Mouse (Mus musculus) urinary bladder, postnatal 36 days (tissue): Measurements from ENCODE around the gene 2700097O09Rik.
"Not testable (repeated sequence)": the region's sequence is repeated elsewhere in the genome, so short reads cannot be mapped to it uniquely, and the experiment has no call there.

Experiments
- DNase-seq, 2 experiments: peaks; one replicate each; pipeline ENCODE4 v3.0.0; 2022; ENCODE audit warnings: low spot score in 2 of 2, mixed read lengths in 1 of 2

The 2700097O09Rik gene

DNA sequence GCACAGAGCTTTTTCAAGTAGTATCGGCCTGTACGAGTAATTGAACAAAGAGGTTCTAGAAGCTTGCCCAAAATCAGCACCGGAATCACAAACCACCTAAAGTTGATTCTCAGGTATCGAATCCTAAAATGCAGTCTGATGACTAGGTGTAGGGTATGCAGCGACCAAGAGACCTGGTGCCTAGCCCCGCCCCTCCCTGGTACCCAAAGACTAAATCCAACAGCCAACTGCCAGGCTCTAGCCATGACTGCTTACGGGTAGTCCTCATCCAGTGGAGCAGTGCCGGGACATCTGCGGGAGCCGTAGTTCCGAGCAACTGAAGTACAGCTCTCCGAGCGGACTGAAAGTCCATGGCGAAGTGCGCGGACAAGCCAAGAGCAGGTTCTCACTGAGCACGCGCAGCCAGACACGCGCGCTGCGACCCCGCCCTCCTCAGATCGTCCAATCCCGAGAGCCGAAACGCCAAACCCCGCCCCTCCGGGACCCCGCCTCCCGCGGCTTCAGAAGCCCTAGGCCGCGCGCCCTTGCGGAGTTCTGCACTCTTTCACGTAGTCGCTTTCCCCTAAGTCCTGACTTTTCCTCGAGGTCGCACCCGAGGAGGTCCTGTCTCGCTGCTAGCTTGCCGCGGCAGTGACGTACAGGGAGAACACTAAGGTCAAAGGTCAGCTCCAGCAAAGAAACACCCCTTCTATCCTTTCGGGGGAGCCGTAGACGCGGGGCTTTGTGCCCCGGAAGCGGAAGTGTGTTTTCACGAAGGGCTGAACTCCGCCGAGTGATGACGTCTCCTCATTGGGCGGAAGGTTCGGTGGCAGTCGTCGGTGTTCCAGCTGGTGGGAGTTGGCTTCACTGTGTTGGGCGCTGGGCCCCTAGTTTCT, at the start of gene 2700097O09Rik, which contains the start of gene Srp54a:
TSS of gene 2700097O09Rik (minus strand) at position 385 of the 875 bp plus-strand sequence.
TSS of gene Srp54a (plus strand) at position 537 of the 875 bp plus-strand sequence.
- DNase-seq, result peak; percentile 89 to 93

DNA sequence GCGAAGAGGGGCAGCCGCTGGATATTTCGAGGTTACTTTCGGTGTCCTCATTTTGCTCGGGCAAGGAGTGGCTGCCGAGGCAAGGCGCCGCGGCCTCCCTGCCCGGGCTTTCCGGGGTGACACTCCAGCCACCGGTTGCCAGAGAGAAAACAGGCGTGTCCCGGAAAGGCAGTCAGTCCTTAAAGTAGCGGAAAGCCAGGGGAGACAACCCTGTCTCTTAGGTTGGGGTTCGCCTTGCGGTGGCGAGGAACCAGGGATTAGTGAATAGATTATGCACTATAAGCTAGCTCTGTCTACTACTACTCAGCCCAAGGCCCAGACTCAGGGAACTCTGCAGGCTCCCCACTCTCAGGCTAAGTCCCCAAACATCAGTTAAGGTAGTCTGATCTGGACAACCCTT, 44.8 kb upstream of the 2700097O09Rik start:
- DNase-seq, result not testable (repeated sequence)

DNA sequence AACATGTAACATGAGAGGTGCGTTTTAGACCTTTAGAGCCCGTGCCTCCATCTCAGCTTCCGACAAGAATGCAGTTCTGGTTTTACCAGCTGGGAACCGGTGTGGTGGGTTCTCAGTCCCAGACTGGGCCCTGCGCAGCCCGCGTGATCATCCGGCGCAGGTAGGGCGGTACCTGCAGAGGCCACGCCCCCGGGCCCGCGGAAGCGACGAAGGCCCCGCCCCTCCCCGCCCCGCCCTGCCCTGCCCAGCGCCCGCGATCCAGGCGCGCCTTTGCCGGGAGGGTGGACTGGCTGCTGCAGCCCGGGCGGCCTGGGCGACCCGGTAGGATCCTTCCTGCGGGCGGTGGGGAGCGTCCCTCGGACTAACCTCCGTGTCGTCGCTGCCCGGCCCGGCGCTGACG, 44.3 kb upstream of the 2700097O09Rik start, which contains the start of gene Fam177a:
TSS of gene Fam177a (plus strand) at position 228 of the 400 bp plus-strand sequence.
- not testable (repeated sequence) for DNase-seq

DNA sequence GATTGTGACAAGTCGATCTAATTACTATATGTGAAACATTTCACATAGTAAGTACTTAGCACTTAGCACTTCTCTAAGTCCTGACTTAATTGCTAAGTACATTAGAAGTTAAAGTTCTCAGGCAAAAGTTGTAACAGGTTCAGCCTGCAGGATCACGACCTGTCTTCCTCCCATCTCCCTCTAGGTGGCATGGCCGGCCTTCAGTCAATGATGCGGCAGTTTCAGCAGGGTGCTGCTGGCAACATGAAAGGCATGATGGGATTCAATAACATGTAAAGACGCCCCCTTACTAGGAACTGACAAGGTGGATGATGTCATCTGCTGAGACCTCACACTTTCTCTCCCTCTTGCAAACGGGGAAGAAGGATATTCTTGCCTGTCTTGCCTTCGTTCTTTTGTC, 32.7 kb upstream of the 2700097O09Rik start:
- not testable (repeated sequence) for DNase-seq

- not testable (repeated sequence) for DNase-seq
Measured at GRCm38 (mm10) chr12:55092127-55092526, 12.2 kb upstream of the 2700097O09Rik start.

GRCm38 (mm10) chr12:55080601-55080942, 662 bp upstream of the 2700097O09Rik start:
- DNase-seq, result not testable (repeated sequence)

- not testable (repeated sequence) for DNase-seq
Measured at GRCm38 (mm10) chr12:55078706-55079105, 1.2 kb downstream of the 2700097O09Rik start.

- no peak for DNase-seq
Measured at GRCm38 (mm10) chr12:55075296-55075695, 4.6 kb downstream of the 2700097O09Rik start.

DNA sequence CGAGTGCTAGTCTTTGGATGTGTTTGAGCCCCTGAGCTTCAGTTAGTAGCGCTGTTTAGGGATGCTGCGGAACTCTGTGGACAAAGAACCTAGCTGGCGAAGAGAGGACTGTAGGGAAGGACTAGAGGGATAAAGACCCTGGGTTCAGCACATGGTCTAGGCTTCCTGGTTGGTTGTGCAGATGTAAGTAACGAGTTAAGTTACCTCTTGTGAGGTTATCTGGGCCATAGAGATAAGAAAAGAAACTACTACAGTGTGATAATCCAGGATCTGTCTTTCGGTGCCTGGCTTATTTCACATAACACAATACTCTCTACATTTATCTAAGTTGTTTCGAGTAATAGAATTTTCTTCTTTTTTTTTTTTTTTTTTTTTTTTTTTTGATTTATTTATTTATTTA, 6.2 kb downstream of the 2700097O09Rik start:
- DNase-seq, result no peak

- no peak for DNase-seq
Measured at GRCm38 (mm10) chr12:55072495-55072894, 7.4 kb downstream of the 2700097O09Rik start.

DNA sequence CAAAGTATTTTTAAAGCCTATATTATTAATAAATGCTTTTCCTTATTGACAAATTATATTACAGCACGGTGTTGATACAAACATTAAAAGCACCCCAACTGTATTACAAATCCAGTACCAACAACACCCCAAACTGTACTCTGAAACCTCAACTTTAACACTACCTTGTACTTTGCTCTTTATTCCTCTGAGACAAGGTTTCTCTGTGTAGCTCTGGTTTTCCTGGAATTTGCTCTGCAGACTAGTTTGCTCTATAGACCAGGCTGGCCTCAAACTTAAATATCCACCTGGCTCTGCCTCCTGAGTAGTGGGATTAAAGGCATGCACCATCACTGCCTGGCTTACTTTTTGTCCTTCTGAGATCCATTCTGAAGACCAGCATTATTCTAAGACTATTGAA, 17.8 kb downstream of the 2700097O09Rik start:
- no peak for DNase-seq

DNA sequence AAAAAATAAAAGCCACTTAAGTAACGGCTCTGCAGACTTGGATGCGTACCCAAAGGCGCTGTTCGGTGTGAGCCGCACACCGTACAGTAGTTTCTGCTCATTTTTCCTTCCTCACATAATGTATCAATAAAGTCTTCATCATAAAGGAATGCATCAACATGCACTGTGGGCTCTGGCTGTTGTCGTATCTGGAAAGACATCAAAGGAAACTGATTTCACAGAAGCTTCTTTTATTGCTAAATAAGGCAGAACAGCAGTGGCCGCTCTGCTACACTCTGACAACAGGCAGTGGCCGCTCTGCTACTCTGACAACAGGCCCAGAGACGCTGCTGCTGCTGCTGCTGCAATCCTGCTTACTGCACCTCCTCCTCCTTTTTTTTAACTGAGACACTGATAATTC, 18.9 kb downstream of the 2700097O09Rik start:
- no peak for DNase-seq

- DNase-seq, result no peak
Measured at GRCm38 (mm10) chr12:55060212-55060898, 19.6 kb downstream of the 2700097O09Rik start.

DNA sequence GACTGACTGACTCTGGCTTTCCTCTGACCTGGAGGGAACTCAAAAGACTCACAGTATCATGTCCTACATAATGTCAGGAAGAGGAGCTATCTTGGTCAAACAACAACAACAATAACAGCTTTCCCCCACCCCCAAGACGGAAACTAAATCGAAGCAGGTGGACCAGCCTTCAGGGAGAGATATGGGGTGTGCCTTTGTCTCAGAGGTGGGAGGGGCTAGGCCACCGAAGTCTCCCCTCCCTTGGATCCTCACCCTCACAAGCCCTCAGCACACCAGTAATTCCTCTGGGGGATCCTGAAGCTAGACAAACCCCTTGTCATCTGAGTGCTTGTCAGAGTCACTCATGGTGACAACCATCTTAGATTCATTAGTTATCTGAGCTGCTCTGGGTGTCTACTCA, 20.1 kb downstream of the 2700097O09Rik start:
- DNase-seq, result no peak

GRCm38 (mm10) chr12:55058865-55059615, 20.9 kb downstream of the 2700097O09Rik start:
- peak in 1 of 2 experiments; percentile 22 for DNase-seq

- no peak for DNase-seq
Measured at GRCm38 (mm10) chr12:55056703-55057102, 23.2 kb downstream of the 2700097O09Rik start.

DNA sequence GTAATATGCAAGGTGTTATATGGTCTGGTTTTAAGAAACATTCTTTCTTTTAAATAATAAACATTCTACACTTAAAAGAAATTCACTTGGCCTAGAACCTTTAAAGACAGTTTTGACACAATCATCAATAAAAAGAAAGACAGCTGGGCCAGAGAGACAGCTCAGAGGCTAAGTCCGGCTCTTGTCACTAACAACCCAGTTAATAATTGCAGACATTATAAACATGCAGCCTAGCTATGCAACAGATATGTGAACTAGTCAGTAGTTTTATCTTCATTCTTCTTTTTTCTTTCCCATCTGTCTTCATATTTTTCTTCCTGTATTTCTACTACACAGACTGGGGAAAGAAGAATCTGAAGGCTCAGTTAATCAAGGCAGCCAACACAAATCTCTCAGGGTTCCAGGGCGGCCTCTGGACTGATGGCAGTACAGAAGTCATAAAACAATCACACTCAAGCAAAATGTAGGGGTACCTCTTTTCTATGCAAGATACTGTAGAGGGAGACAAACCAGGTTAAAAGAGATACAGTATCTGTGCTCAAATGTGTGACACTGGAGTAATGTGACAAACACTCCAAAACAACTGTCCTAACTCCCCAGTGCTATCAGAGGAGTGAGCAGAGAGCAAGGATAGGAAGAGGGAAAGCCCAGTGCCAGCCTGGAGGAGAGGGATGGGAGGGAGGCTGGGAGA, 25.2 kb downstream of the 2700097O09Rik start:
- DNase-seq, result no peak

GRCm38 (mm10) chr12:55053267-55053666, 26.6 kb downstream of the 2700097O09Rik start:
- no peak for DNase-seq

GRCm38 (mm10) chr12:55051210-55052173, 28.4 kb downstream of the 2700097O09Rik start:
- no peak for DNase-seq

DNA sequence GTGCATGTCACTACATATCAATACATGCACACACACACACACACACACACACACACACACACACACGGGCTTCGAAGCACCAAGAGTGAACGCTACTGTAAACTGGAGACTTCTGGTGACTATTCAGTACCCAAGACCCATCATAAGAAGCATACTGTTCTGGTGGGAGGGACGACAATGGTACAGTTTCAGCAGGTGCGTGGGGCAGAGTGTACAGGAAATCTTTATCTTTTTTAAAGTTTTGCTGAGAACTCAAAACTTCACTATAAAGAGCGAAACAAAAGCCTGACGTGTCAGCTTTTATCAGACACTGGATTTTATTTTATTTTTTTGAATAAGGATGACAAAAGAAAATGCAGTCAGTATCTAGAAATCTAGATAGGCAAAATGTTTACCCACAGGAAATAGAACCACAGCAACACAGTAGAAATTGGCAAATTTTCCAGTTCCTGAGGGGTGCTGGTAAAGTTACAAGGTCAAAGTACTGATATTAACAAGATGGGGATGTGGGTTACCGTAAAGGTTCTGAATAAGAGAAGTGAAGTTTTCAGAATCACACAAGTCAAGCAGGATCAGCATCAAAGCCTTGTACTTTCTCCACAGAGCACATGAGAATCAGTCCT, 30.1 kb downstream of the 2700097O09Rik start:
- no peak for DNase-seq
